Mouse (Mus musculus) intestine, embryonic 14.5 days (tissue): Measurements from ENCODE around the gene Olfr1179. TPM values are rescaled to one million over a fixed set of nuclear protein-coding genes. Genes with fewer than 3 reads are reported as not detected.
"Not testable (repeated sequence)": the region's sequence is repeated elsewhere in the genome, so short reads cannot be mapped to it uniquely, and the experiment has no call there.

Experiments used
- ATAC-seq: fragments of 200-750 bp; cut with Nextera tagmentation; replicated peaks from 2 replicates; pipeline ENCODE4 v1.8.0; 2017; ENCODE audit warnings: low read depth, moderate number of reproducible peaks, moderate TSS enrichment, moderate library complexity; ENCODE audit not compliant: low FRiP score, low TSS enrichment
- DNase-seq: peaks from one replicate; pipeline ENCODE4 v3.0.0-alpha.2; 2018; ENCODE audit warnings: low spot score
- H3K27ac ChIP-seq: fragments of 300-500 bp; sonication (generic); 2 replicates; pipeline ENCODE4 v1.5.1; 2014; ENCODE audit warnings: low read depth, mild to moderate bottlenecking, control low read depth
- H3K27me3 ChIP-seq: fragments of 300-500 bp; sonication (generic); replicated peaks from 2 replicates; pipeline ENCODE4 v1.6.1; 2014; ENCODE audit warnings: low read length, control low read depth; ENCODE audit not compliant: control insufficient read depth, insufficient read depth
- H3K36me3 ChIP-seq: fragments of 300-500 bp; sonication (generic); 2 replicates; pipeline ENCODE4 v1.6.1; 2014; ENCODE audit warnings: low read length, control low read depth; ENCODE audit not compliant: control insufficient read depth, insufficient read depth
- H3K4me1 ChIP-seq: fragments of 300-500 bp; sonication (generic); replicated peaks from 2 replicates; pipeline ENCODE4 v1.6.1; 2014; ENCODE audit warnings: low read length, control low read depth, mixed read lengths; ENCODE audit not compliant: control insufficient read depth, insufficient read depth
- H3K4me2 ChIP-seq: fragments of 300-500 bp; sonication (generic); 2 replicates; pipeline ENCODE4 v1.6.1; 2014; ENCODE audit warnings: low read length
- H3K4me3 ChIP-seq: fragments of 300-500 bp; sonication (generic); 2 replicates; pipeline ENCODE4 v1.5.1; 2014; ENCODE audit warnings: low read depth, low read length, control low read depth, mixed read lengths
- H3K9ac ChIP-seq: fragments of 300-500 bp; sonication (generic); 2 replicates; pipeline ENCODE4 v1.6.1; 2014; ENCODE audit warnings: mild to moderate bottlenecking, low read length
- H3K9me3 ChIP-seq: fragments of 300-500 bp; sonication (generic); 2 replicates; pipeline ENCODE4 v1.6.1; 2016; ENCODE audit warnings: low read length, control low read depth; ENCODE audit not compliant: control insufficient read depth
- WGBS: fragments of 180-500 bp; shearing (Covaris S2); extraction: QIAGEN DNeasy Blood & Tissue Kit; methylation state at CpG from one replicate; pipeline ENCODE4 v1.1.7; 2014; 5-methylcytosine and 5-hydroxymethylcytosine counted together
- polyA plus RNA-seq: library from polyadenylated mRNA; unstranded; fragments of >200 nt; fragmentation: Nextera tagmentation; extraction: Ambion mirVana; gene quantifications from 2 replicates; pipeline ENCODE4 v1.2.1, GENCODE M21; 2014

Gene Olfr1179
- not detected in 2 replicates for polyA plus RNA-seq

DNA sequence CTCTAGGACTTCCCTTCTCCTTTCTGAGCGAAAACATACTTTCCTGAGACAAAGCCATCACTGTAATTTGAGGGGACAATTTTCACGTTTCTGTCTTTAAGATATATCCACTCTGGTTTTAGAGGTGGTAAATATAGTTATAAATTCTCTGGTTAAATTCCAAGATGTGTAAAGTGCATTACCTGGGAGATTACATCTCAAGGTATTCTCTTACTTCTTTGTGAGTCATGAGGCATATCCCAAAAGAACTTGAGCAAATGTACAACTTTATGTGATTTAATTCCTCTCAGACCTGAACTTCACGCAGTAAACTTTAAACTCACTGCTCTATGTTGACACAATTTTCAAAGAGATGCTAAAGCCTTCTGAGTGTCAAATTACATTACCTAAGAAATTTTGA, at the start of gene Olfr1179:
Olfr1179 (minus strand) TSS at position 101 of the 400 bp plus-strand sequence.
- no peak within 1 kb of the TSS for H3K4me2 ChIP-seq
- no peak within 1 kb of the TSS for H3K27ac ChIP-seq
- ATAC-seq (no peak), DNase-seq (no peak)
- H3K36me3 ChIP-seq, result no peaks in the 10 kb centered on the region
- H3K9ac ChIP-seq, result no peak within 1 kb of the TSS
- no peaks in the 10 kb centered on the region for H3K4me1 ChIP-seq
- no peaks in the 10 kb centered on the region for H3K9me3 ChIP-seq
- no peak within 1 kb of the TSS for H3K4me3 ChIP-seq
- 91% methylated on average over 3 of the region's 3 CpGs for WGBS
- no peaks in the 10 kb centered on the region for H3K27me3 ChIP-seq

DNA sequence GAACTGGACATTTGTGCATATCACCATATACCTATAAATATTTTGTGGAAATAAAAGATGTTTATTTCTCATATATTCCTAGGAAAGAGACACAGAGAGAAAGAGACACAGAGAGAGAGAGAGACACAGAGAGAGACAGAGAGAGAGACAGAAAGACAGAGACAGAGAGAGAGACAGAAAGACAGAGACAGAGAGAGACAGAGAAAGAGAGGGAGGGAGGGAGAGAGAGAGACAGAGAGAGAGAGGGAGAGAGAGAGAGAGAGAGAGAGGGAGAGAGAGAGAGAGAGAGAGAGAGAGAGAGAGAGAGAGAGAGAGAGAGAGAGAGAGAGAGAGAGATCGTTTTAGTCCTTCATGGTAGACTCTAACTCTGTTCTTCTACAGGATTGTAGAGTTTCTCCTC, 48.3 kb upstream of the Olfr1179 start, which contains the start of gene Olfr1183:
Olfr1183 (plus strand) TSS at position 301 of the 400 bp plus-strand sequence.
- H3K4me3 ChIP-seq, H3K9me3 ChIP-seq, ATAC-seq, H3K36me3 ChIP-seq, H3K27ac ChIP-seq, H3K27me3 ChIP-seq, H3K4me2 ChIP-seq, DNase-seq, H3K4me1 ChIP-seq, H3K9ac ChIP-seq: not testable (repeated sequence)
- 90% methylated on average over 1 of the region's 1 CpGs for WGBS

DNA sequence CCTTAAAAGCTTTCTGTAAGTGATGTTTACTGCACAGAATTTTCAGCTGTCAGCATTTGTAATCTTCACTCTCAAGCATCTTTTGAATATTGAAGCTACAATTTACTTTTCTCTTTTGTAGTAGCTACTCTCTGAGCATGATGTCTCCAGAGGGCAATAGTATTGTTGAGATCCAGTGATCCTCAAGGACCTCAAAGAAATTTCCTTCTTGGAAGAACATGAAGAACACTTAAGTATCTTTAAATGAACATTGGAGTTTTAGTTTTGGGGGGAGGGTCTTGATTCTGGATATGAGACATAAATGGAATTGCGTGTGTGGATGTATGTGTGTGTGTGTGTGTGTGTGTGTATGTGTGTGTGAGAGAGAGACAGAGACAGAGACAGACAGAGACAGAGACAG, 42.8 kb upstream of the Olfr1179 start, which contains the start of gene Gm13757:
Gm13757 (minus strand) TSS at position 101 of the 400 bp plus-strand sequence.
- Histone ChIP-seq H3K4me2 (no peak within 1 kb of the TSS), H3K4me3 (no peak within 1 kb of the TSS), H3K27ac (no peak within 1 kb of the TSS), H3K9ac (no peak within 1 kb of the TSS), H3K36me3 (no peaks in the 10 kb centered on the region), H3K9me3 (no peaks in the 10 kb centered on the region), H3K4me1 (no peaks in the 10 kb centered on the region), H3K27me3 (no peaks in the 10 kb centered on the region)
- ATAC-seq (no peak), DNase-seq (no peak)
- 92% methylated on average over 1 of the region's 1 CpGs for WGBS

DNA sequence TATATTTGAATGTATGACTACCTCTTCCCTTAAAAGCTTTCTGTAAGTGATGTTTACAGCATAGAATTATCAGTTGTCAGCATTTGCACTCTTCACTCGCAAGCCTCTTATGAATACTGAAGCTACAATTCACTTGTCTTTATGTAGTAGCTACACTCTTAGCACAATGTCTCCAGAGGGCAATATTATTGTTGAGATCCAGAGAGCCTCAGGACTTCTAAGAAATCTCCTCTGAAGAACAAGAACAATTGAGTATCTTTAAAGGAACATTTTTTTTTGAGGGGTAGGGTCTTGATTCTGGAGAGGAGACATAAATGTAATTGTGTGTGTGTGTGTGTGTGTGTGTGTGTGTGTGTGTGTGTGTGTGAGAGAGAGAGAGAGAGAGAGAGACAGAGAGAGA, 19.8 kb upstream of the Olfr1179 start, which contains the start of gene Olfr1181:
Olfr1181 (minus strand) TSS at position 101 of the 400 bp plus-strand sequence.
- no peak for ATAC-seq
- H3K27me3 ChIP-seq, result no peaks in the 10 kb centered on the region
- H3K36me3 ChIP-seq, result no peaks in the 10 kb centered on the region
- H3K4me1 ChIP-seq, result no peaks in the 10 kb centered on the region
- H3K27ac ChIP-seq, result no peak within 1 kb of the TSS
- no peak for DNase-seq
- H3K4me2 ChIP-seq, result no peak within 1 kb of the TSS
- H3K9me3 ChIP-seq, result no peaks in the 10 kb centered on the region
- H3K9ac ChIP-seq, result no peak within 1 kb of the TSS
- H3K4me3 ChIP-seq, result no peak within 1 kb of the TSS
- 83% methylated on average over 1 of the region's 1 CpGs for WGBS

DNA sequence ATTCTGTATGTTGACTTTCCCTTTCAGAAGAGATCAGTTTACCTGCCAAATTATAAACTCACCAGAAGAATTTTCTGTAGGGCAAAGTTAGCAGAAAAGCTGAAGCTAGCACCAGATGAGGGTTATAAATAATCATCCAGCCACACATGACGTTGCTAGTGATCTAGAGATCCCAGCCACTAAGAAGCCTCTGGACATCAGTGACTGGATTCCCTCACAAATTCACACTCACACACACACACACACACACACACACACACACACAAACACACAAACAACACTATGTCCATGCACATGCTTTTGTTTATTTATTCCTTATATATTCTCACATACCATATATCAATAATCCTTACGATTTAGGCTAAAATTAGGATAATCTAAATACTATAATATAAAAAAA, 12.8 kb upstream of the Olfr1179 start, which contains the start of gene Olfr1180:
Olfr1180 (minus strand) TSS at position 101 of the 400 bp plus-strand sequence.
- Histone ChIP-seq H3K9ac (no peak within 1 kb of the TSS), H3K9me3 (no peaks in the 10 kb centered on the region), H3K36me3 (no peaks in the 10 kb centered on the region), H3K4me1 (no peaks in the 10 kb centered on the region), H3K27ac (no peak within 1 kb of the TSS), H3K4me2 (no peak within 1 kb of the TSS), H3K4me3 (no peak within 1 kb of the TSS), H3K27me3 (no peaks in the 10 kb centered on the region)
- ATAC-seq, result no peak
- 63% methylated on average over 2 of the region's 2 CpGs for WGBS
- DNase-seq, result no peak

DNA sequence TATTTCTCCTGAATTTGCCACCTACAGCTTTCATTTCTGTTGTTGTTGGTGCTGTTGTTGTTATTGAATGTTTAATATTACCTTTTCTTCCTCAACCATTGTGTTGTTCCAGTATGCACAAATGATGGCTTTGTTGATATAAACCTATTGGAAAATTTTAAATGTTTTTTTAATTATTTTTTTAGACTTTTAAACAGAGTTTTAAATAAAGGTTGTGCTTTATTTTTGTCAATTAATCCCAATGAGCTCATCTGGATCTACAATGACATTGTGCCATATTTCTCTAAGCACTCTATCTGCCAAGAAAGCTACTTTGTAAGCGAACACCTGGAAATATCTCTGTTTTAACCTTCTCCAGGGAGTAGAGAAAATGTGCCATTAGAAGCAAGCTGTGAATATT, 19.5 kb downstream of the Olfr1179 start, which contains the start of gene Olfr1178:
Olfr1178 (plus strand) TSS at position 301 of the 400 bp plus-strand sequence.
- no peak within 1 kb of the TSS for H3K4me3 ChIP-seq
- no peaks in the 10 kb centered on the region for H3K27me3 ChIP-seq
- WGBS, result 83% methylated on average over 1 of the region's 1 CpGs
- H3K9me3 ChIP-seq, result no peaks in the 10 kb centered on the region
- no peak within 1 kb of the TSS for H3K9ac ChIP-seq
- ATAC-seq (no peak), DNase-seq (no peak)
- H3K36me3 ChIP-seq, result no peaks in the 10 kb centered on the region
- no peak within 1 kb of the TSS for H3K27ac ChIP-seq
- H3K4me1 ChIP-seq, result no peaks in the 10 kb centered on the region
- H3K4me2 ChIP-seq, result no peak within 1 kb of the TSS

DNA sequence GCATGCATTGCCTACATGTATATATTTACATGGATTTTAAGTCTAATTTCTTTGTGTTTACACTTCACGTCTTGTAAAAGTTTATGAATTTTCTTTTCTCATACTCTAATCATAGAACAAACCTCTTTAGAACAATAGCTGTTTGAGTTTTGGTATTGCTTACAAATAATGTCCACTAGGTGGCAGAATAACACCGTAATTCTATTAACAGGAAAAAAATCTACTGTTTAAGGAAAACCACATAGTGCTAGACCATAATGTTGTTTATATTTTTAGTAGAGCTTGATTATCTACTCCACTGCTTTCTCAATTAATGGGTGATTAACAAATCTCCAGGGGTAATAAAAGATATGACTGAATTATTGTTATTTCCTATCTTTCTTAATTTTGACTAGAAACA, 49.9 kb downstream of the Olfr1179 start:
- H3K9ac ChIP-seq, result no peak overlapping the region

More for the DNA sequence above, 49.9 kb downstream of the Olfr1179 start:
- Histone ChIP-seq H3K4me2 (no peak overlapping the region), H3K4me3 (no peak overlapping the region), H3K27ac (no peak overlapping the region), H3K9me3 (no peaks in the 10 kb centered on the region), H3K27me3 (no peaks in the 10 kb centered on the region), H3K36me3 (no peaks in the 10 kb centered on the region), H3K4me1 (no peaks in the 10 kb centered on the region)
- no peak for DNase-seq
- no peak for ATAC-seq
- 1% methylated on average over 2 of the region's 2 CpGs for WGBS

Other genes starting within 250 kb of the Olfr1179 start
- not detected in 2 replicates for gene Olfr1168, start 224.6 kb downstream of the Olfr1179 start, polyA plus RNA-seq
- gene Olfr1170, start 178.1 kb downstream of the Olfr1179 start, polyA plus RNA-seq, result not detected in 2 replicates
- not detected in 2 replicates for gene Olfr1173, start 126.6 kb downstream of the Olfr1179 start, polyA plus RNA-seq
- not detected in 2 replicates for gene Olfr1174-ps, start 91.3 kb downstream of the Olfr1179 start, polyA plus RNA-seq
- gene Olfr1175-ps, start 79.2 kb downstream of the Olfr1179 start, polyA plus RNA-seq, result not detected in 2 replicates
- not detected in 2 replicates for gene Olfr1176, start 69.7 kb downstream of the Olfr1179 start, polyA plus RNA-seq
- not detected in 2 replicates for gene Olfr1177-ps, start 60.0 kb downstream of the Olfr1179 start, polyA plus RNA-seq
- gene Olfr1178, start 19.4 kb downstream of the Olfr1179 start, polyA plus RNA-seq, result not detected in 2 replicates
- not detected in 2 replicates for gene Olfr1180, start 12.7 kb upstream of the Olfr1179 start, polyA plus RNA-seq
- gene Olfr1181, start 19.7 kb upstream of the Olfr1179 start, polyA plus RNA-seq, result not detected in 2 replicates
- not detected in 2 replicates for gene Gm13757, start 42.7 kb upstream of the Olfr1179 start, polyA plus RNA-seq
- gene Olfr1183, start 48.4 kb upstream of the Olfr1179 start, polyA plus RNA-seq, result not detected in 2 replicates
- not detected in 2 replicates for gene Olfr1184, start 77.1 kb upstream of the Olfr1179 start, polyA plus RNA-seq
- not detected in 2 replicates for gene Olfr1185-ps1, start 86.9 kb upstream of the Olfr1179 start, polyA plus RNA-seq
- not detected in 2 replicates for gene Olfr1186, start 112.1 kb upstream of the Olfr1179 start, polyA plus RNA-seq
- gene Olfr1188, start 150.5 kb upstream of the Olfr1179 start, polyA plus RNA-seq, result not detected in 2 replicates
- not detected in 2 replicates for gene Olfr1189, start 180.0 kb upstream of the Olfr1179 start, polyA plus RNA-seq
- not detected in 2 replicates for gene Olfr1191-ps1, start 234.1 kb upstream of the Olfr1179 start, polyA plus RNA-seq
- not detected in 2 replicates for gene Olfr1192-ps1, start 242.1 kb upstream of the Olfr1179 start, polyA plus RNA-seq